In genomic region chr16:38453952-38454351, GRCm38 (mm10) we compare ENCODE assay signal across 32 mouse cellular contexts. TPM values are rescaled to one million over a fixed set of nuclear protein-coding genes. Genes with fewer than 3 reads are reported as not detected.
DNase-seq lines count a peak whose midpoint lies in the region; ATAC-seq and TF ChIP-seq lines count a peak whose summit lies in the region.
"Had no signal": no experiment of that assay in that cellular context is flagged by ENCODE, and none has a peak within 500 bp of the region (broad histone marks: within the 10 kb centered on the region; RNA-seq: fewer than 3 reads in every experiment).

No protein-coding gene starts in this region.

- H3K27me3 ChIP-seq in megakaryocyte, embryonic 14.5 days (replicated peaks), result no peaks in the 10 kb centered on the region
- no peaks in the 10 kb centered on the region for H3K27me3 ChIP-seq in G1E (ENCODE audit: insufficient read depth, low read length)
- H3K27me3 ChIP-seq in liver, embryonic 12.5 days (replicated peaks), result no peaks in the 10 kb centered on the region
- H3K27me3 ChIP-seq: embryonic facial prominence, embryonic 13.5 days; hindbrain, embryonic 12.5 days; neural tube, embryonic 12.5 days; Patski had no signal

- no peak for ATAC-seq in megakaryocyte, adult 5-6 weeks (ENCODE audit: poor library complexity, severe bottlenecking)
- peak; percentile 72 for ATAC-seq in G1E (ENCODE audit: extremely low read depth, insufficient number of reproducible peaks, low FRiP score, poor library complexity, severe bottlenecking)
- ATAC-seq in liver, embryonic 12.5 days, result peak; percentile 63
- peak; percentile 30 for ATAC-seq in megakaryocyte progenitor cell, adult 5-6 weeks (replicated peaks; ENCODE audit: poor library complexity)
- ATAC-seq: CD4-positive, CD25-positive, alpha-beta regulatory T cell, adult 4 months; forebrain, postnatal 0 days; inflammation-experienced regulatory T-cells, adult 6 months; Patski had no signal

- H3K4me3 ChIP-seq in megakaryocyte, embryonic 14.5 days (replicated peaks), result peak overlapping the region; percentile 50
- no peak overlapping the region; the same call in 1 of the 2 replicates for H3K4me3 ChIP-seq in G1E (ENCODE audit: low read depth, low read length)
- no peak overlapping the region for H3K4me3 ChIP-seq in liver, embryonic 12.5 days
- H3K4me3 ChIP-seq: hindbrain, embryonic 12.5 days; neural tube, embryonic 12.5 days had no signal

- TF ChIP-seq CTCF in G1E (IDR thresholded peaks at IDR 0.05; ENCODE audit: low read depth, low read length), result no peak

- peak overlapping the region; percentile 21; the same call in 1 of the 2 replicates for H3K4me2 ChIP-seq in liver, embryonic 12.5 days
- H3K4me2 ChIP-seq: heart, embryonic 11.5 days had no signal

- no peaks in the 10 kb centered on the region for H3K9me3 ChIP-seq in megakaryocyte, embryonic 14.5 days
- H3K9me3 ChIP-seq in G1E (replicated peaks), result no peaks in the 10 kb centered on the region
- H3K9me3 ChIP-seq in liver, embryonic 12.5 days (replicated peaks), result no peaks in the 10 kb centered on the region
- H3K9me3 ChIP-seq: embryonic facial prominence, embryonic 13.5 days; forebrain, embryonic 10.5 days; hindbrain, embryonic 12.5 days; midbrain, embryonic 10.5 days; neural tube, embryonic 12.5 days had no signal

- no peak for DNase-seq in G1E (ENCODE audit: low spot score)
- no peak for DNase-seq in gastrocnemius, postnatal 10 days
- no peak for DNase-seq in gastrocnemius, adult 8-10 months (ENCODE audit: low spot score in 2 of 2)
- DNase-seq in testis, postnatal 10 days (ENCODE audit: low spot score), result no peak
- DNase-seq: adrenal gland, postnatal 10 days; cerebellum, adult 11-12 months; cerebellum, postnatal 10 days; forebrain, postnatal 0 days; gastrocnemius, postnatal 25 days; heart, adult 11 months; heart, postnatal 36 days; kidney, adult 11 months; kidney, postnatal 14 days; lung, postnatal 36 days; right cerebral cortex, adult 18-20 months; right cerebral cortex, postnatal 4 days; thymus, postnatal 14 days had no signal

- 31% methylated on average over 4 of the region's 4 CpGs for WGBS in liver, embryonic 12.5 days (ENCODE audit: insufficient replicate concordance)

- no peak overlapping the region for H3K9ac ChIP-seq in liver, embryonic 12.5 days
- H3K9ac ChIP-seq: embryonic facial prominence, embryonic 13.5 days; hindbrain, embryonic 12.5 days; neural tube, embryonic 12.5 days had no signal

- H3K36me3 ChIP-seq in megakaryocyte, embryonic 14.5 days (replicated peaks; ENCODE audit: low read length), result peaks cover 25% of the 10 kb centered on the region
- peaks cover 23% of the 10 kb centered on the region for H3K36me3 ChIP-seq in G1E (replicated peaks)
- peaks cover 15% of the 10 kb centered on the region for H3K36me3 ChIP-seq in liver, embryonic 12.5 days

- H3K4me1 ChIP-seq in megakaryocyte, embryonic 14.5 days, result peaks cover 67% of the 10 kb centered on the region
- peaks cover 86% of the 10 kb centered on the region for H3K4me1 ChIP-seq in G1E (ENCODE audit: insufficient read depth, low read depth, low read length)
- H3K4me1 ChIP-seq in liver, embryonic 12.5 days, result peaks cover 52% of the 10 kb centered on the region

- peak overlapping the region; percentile 70 for H3K27ac ChIP-seq in liver, embryonic 12.5 days
- H3K27ac ChIP-seq: embryonic facial prominence, embryonic 13.5 days; hindbrain, embryonic 12.5 days; midbrain, embryonic 10.5 days; neural tube, embryonic 12.5 days had no signal

RNA-seq across cellular contexts. Expression of gene Cd80, which starts 1.4 kb away (rescaled TPM):
- 0.17 TPM in 1 of 2 replicates, not detected in the other for polyA plus RNA-seq in megakaryocyte, embryonic 14.5 days (2012; ENCODE audit: insufficient read depth, low replicate concordance)
- total RNA-seq in megakaryocyte, adult 5-6 weeks (2015), result 6.5 and 10.4 TPM in 2 replicates
- 3.0 and 4.0 TPM in 2 replicates for total RNA-seq in megakaryocyte, adult 5-6 weeks (2017)
- total RNA-seq in G1E (2014; fragmentation: Nextera tagmentation) (62.1 and 77.0 TPM in 2 replicates), G1E (2017) (4.9 and 5.3 TPM in 2 replicates)
- polyA plus RNA-seq in G1E (2012), result 2.2 and 3.0 TPM in 2 replicates
- 0.12 and 0.19 TPM in 2 replicates for polyA plus RNA-seq in liver, embryonic 12.5 days (2016; fragmentation: Nextera tagmentation; extraction: Ambion mirVana)
- 0.77 and 1.6 TPM in 2 replicates for total RNA-seq in megakaryocyte progenitor cell, adult 5-6 weeks (2015)
- 0.25 and 0.47 TPM in 2 replicates for total RNA-seq in megakaryocyte progenitor cell, adult 5-6 weeks (2017)
- under 1 TPM; 0.23 to 0.36 TPM for total RNA-seq in gastrocnemius, postnatal 10 days (2021)
- under 1 TPM in 2 of 4 experiments, not detected in 2; 0.12 to 0.22 TPM for total RNA-seq in gastrocnemius, adult 8-10 months (2022)

RNA-seq across cellular contexts. Expression of gene Adprh, which starts 1.4 kb away (rescaled TPM):
- polyA plus RNA-seq in megakaryocyte, embryonic 14.5 days (2012; ENCODE audit: insufficient read depth, low replicate concordance), result 423 and 659 TPM in 2 replicates
- 30.6 and 30.9 TPM in 2 replicates for total RNA-seq in megakaryocyte, adult 5-6 weeks (2015)
- total RNA-seq in megakaryocyte, adult 5-6 weeks (2017), result 18.3 and 19.2 TPM in 2 replicates
- total RNA-seq in G1E (2014; fragmentation: Nextera tagmentation) (56.4 and 60.6 TPM in 2 replicates), G1E (2017) (26.4 and 28.4 TPM in 2 replicates)
- polyA plus RNA-seq in G1E (2012), result 355 and 468 TPM in 2 replicates
- 50.8 and 53.5 TPM in 2 replicates for polyA plus RNA-seq in liver, embryonic 12.5 days (2016; fragmentation: Nextera tagmentation; extraction: Ambion mirVana)
- total RNA-seq in megakaryocyte progenitor cell, adult 5-6 weeks (2015), result 22.9 and 23.5 TPM in 2 replicates
- total RNA-seq in megakaryocyte progenitor cell, adult 5-6 weeks (2017), result 14.9 and 16.0 TPM in 2 replicates
- 10 to 100 TPM; 32.4 to 33.1 TPM for total RNA-seq in gastrocnemius, postnatal 10 days (2021)
- 10 to 100 TPM; 17.3 to 17.5 (median 17.4) TPM for total RNA-seq in gastrocnemius, adult 8-10 months (2022)

RNA-seq across cellular contexts. Expression of gene Pla1a, which starts 21.0 kb away (rescaled TPM):
- not detected in 2 replicates for polyA plus RNA-seq in megakaryocyte, embryonic 14.5 days (2012; ENCODE audit: insufficient read depth, low replicate concordance)
- 0.38 TPM in 1 of 2 replicates, not detected in the other for total RNA-seq in megakaryocyte, adult 5-6 weeks (2015)
- not detected in 2 replicates for total RNA-seq in megakaryocyte, adult 5-6 weeks (2017)
- total RNA-seq in G1E (2014; fragmentation: Nextera tagmentation) (1.7 TPM in 1 of 2 replicates, not detected in the other), G1E (2017) (0.16 TPM in 1 of 2 replicates, not detected in the other)
- not detected in 2 replicates for polyA plus RNA-seq in G1E (2012)
- polyA plus RNA-seq in liver, embryonic 12.5 days (2016; fragmentation: Nextera tagmentation; extraction: Ambion mirVana), result 3.4 TPM in 2 replicates
- not detected in 2 replicates for total RNA-seq in megakaryocyte progenitor cell, adult 5-6 weeks (2015)
- not detected in 2 replicates for total RNA-seq in megakaryocyte progenitor cell, adult 5-6 weeks (2017)
- total RNA-seq in gastrocnemius, postnatal 10 days (2021), result 1 to 10 TPM; 1.4 to 1.6 TPM
- 1 to 10 TPM; 2.5 to 4.7 (median 3.6) TPM for total RNA-seq in gastrocnemius, adult 8-10 months (2022)
- total RNA-seq: common myeloid progenitor, adult 5-6 weeks had no signal
- polyA plus RNA-seq: forebrain, embryonic 10.5 days; stomach, embryonic 14.5 days had no signal
